Mouse (Mus musculus) MEL (cell line): Measurements from ENCODE around the gene Oprl1. TPM values are rescaled to one million over a fixed set of nuclear protein-coding genes. Genes with fewer than 3 reads are reported as not detected.

Experiments used
- DNase-seq: peaks from one replicate; pipeline ENCODE4 v3.0.0; 2011; ENCODE audit warnings: low read depth, low spot score
- H3K27ac ChIP-seq: 2 replicates; pipeline ENCODE4 v1.5.1; 2012; ENCODE audit warnings: low read depth, mild to moderate bottlenecking, control low read depth, low read length, moderate library complexity; ENCODE audit not compliant: control insufficient read depth
- H3K27me3 ChIP-seq, 2 experiments: fragments of 150-350 bp in 1 of 2; sonication (generic) in 1 of 2; 2 replicates each; pipeline ENCODE4 v1.6.1; 2012; ENCODE audit warnings: low read length in 2 of 2, mild to moderate bottlenecking in 2 of 2, improper control_type of control experiment in 1 of 2, moderate library complexity in 1 of 2; ENCODE audit not compliant: insufficient read depth in 2 of 2, control insufficient read depth in 1 of 2
- H3K36me3 ChIP-seq, 2 experiments: 2 replicates each; pipeline ENCODE4 v1.6.1; 2012 to 2014; ENCODE audit warnings: low read length in 2 of 2, improper control_type of control experiment in 1 of 2, inconsistent platforms in 1 of 2, mild to moderate bottlenecking in 1 of 2; ENCODE audit not compliant: insufficient read depth in 2 of 2, control insufficient read depth in 1 of 2
- H3K4me1 ChIP-seq, 2 experiments: fragments of 150-350 bp in 1 of 2; sonication (generic) in 1 of 2; 2 replicates each; pipeline ENCODE4 v1.6.1; 2012; ENCODE audit warnings: low read length in 2 of 2, improper control_type of control experiment in 1 of 2, mild to moderate bottlenecking in 1 of 2; ENCODE audit not compliant: insufficient read depth in 2 of 2, control insufficient read depth in 1 of 2
- H3K4me3 ChIP-seq, 2 experiments: fragments of 150-350 bp in 1 of 2; sonication (generic) in 1 of 2; 2 replicates each; pipeline ENCODE4 v1.5.1; 2012; ENCODE audit warnings: low read depth in 2 of 2, low read length in 2 of 2, mild to moderate bottlenecking in 2 of 2, moderate library complexity in 2 of 2, control low read depth in 1 of 2, improper control_type of control experiment in 1 of 2; ENCODE audit not compliant: control insufficient read depth in 1 of 2, insufficient read depth in 1 of 2
- H3K79me2 ChIP-seq: 2 replicates; pipeline ENCODE4 v1.6.1; 2012; ENCODE audit warnings: mild to moderate bottlenecking, low read length, moderate library complexity; ENCODE audit not compliant: control insufficient read depth, poor library complexity, insufficient read depth
- H3K9ac ChIP-seq: 2 replicates; pipeline ENCODE4 v1.6.1; 2012; ENCODE audit warnings: low read depth, mild to moderate bottlenecking, control low read depth, low read length, moderate library complexity; ENCODE audit not compliant: control insufficient read depth, poor library complexity, severe bottlenecking
- H3K9me3 ChIP-seq: fragments of 150-350 bp; sonication (generic); replicated peaks from 2 replicates; pipeline ENCODE4 v1.6.1; 2012; ENCODE audit warnings: mild to moderate bottlenecking, low read length, improper control_type of control experiment, moderate library complexity; ENCODE audit not compliant: insufficient read depth
- CHD1 ChIP-seq: IDR thresholded peaks from 2 replicates; pipeline ENCODE4 v1.6.1; 2012; ENCODE audit warnings: low read depth, mild to moderate bottlenecking, inconsistent platforms, low read length, improper control_type of control experiment
- CHD2 ChIP-seq: IDR thresholded peaks from 2 replicates; pipeline ENCODE4 v1.6.1; 2011; ENCODE audit warnings: low read length, improper control_type of control experiment
- EP300 ChIP-seq, 2 experiments: IDR thresholded peaks; 2 replicates each; pipeline ENCODE4 v1.6.1; 2011; ENCODE audit warnings: improper control_type of control experiment in 2 of 2, low read length in 2 of 2, low read depth in 1 of 2, mild to moderate bottlenecking in 1 of 2
- ETS1 ChIP-seq: IDR thresholded peaks from 2 replicates; pipeline ENCODE4 v1.6.1; 2012; ENCODE audit warnings: low read depth, mild to moderate bottlenecking, inconsistent platforms, low read length, improper control_type of control experiment, moderate library complexity
- GABPA ChIP-seq: IDR thresholded peaks from 2 replicates; pipeline ENCODE4 v1.6.1; 2012; ENCODE audit warnings: low read depth, mild to moderate bottlenecking, inconsistent platforms, low read length, improper control_type of control experiment, moderate library complexity
- JUND ChIP-seq: IDR thresholded peaks from 2 replicates; pipeline ENCODE4 v1.6.1; 2011; ENCODE audit warnings: low read depth, mild to moderate bottlenecking, improper control_type of control experiment, low read length
- MEF2A ChIP-seq: IDR thresholded peaks from 2 replicates; pipeline ENCODE4 v1.6.1; 2014; ENCODE audit warnings: low read depth, mild to moderate bottlenecking, inconsistent platforms, low read length, improper control_type of control experiment; ENCODE audit not compliant: poor library complexity, insufficient replicate concordance, severe bottlenecking; ENCODE audit errors: extremely low read depth
- MXI1 ChIP-seq: IDR thresholded peaks from 2 replicates; pipeline ENCODE4 v1.6.1; 2011; ENCODE audit warnings: mild to moderate bottlenecking, low read depth, low read length, improper control_type of control experiment
- MYB ChIP-seq: IDR thresholded peaks from 2 replicates; pipeline ENCODE4 v1.6.1; 2011; ENCODE audit warnings: mild to moderate bottlenecking, low read depth, low read length, improper control_type of control experiment
- MYC ChIP-seq: IDR thresholded peaks from 2 replicates; pipeline ENCODE4 v1.6.1; 2011; ENCODE audit warnings: low read depth, mild to moderate bottlenecking, low read length, improper control_type of control experiment, moderate library complexity
- POLR2A ChIP-seq, 2 experiments: IDR thresholded peaks; 2 replicates each; pipeline ENCODE4 v1.6.1; 2011 to 2012; ENCODE audit warnings: low read length in 2 of 2, mild to moderate bottlenecking in 2 of 2, control low read depth in 1 of 2, improper control_type of control experiment in 1 of 2, low read depth in 1 of 2, moderate library complexity in 1 of 2; ENCODE audit not compliant: control insufficient read depth in 1 of 2, insufficient read depth in 1 of 2, poor library complexity in 1 of 2
- POLR2AphosphoS2 ChIP-seq: IDR thresholded peaks from 2 replicates; pipeline ENCODE4 v1.6.1; 2011; ENCODE audit warnings: low read length, improper control_type of control experiment
- POLR2AphosphoS5 ChIP-seq: IDR thresholded peaks from 2 replicates; pipeline ENCODE4 v1.6.1; 2012; ENCODE audit warnings: low read depth, borderline replicate concordance, mild to moderate bottlenecking, inconsistent platforms, low read length, moderate library complexity, mixed read lengths
- RAD21 ChIP-seq: IDR thresholded peaks from 2 replicates; pipeline ENCODE4 v1.6.1; 2011; ENCODE audit warnings: mild to moderate bottlenecking, low read depth, low read length, improper control_type of control experiment
- RCOR1 ChIP-seq: IDR thresholded peaks from 2 replicates; pipeline ENCODE4 v1.6.1; 2012; ENCODE audit warnings: low read depth, mild to moderate bottlenecking, inconsistent platforms, low read length, improper control_type of control experiment
- SIN3A ChIP-seq: IDR thresholded peaks from 2 replicates; pipeline ENCODE4 v1.6.1; 2012; ENCODE audit warnings: low read length, improper control_type of control experiment, inconsistent platforms
- SMC3 ChIP-seq: IDR thresholded peaks from 2 replicates; pipeline ENCODE4 v1.6.1; 2011; ENCODE audit warnings: low read depth, low read length, improper control_type of control experiment
- TAL1 ChIP-seq: IDR thresholded peaks from 2 replicates; pipeline ENCODE4 v1.6.1; 2012; ENCODE audit warnings: mild to moderate bottlenecking, inconsistent platforms, low read length, moderate library complexity, mixed read lengths
- TBP ChIP-seq: IDR thresholded peaks from 2 replicates; pipeline ENCODE4 v1.8.0; 2011; ENCODE audit warnings: low read depth, low read length, improper control_type of control experiment
- TCF12 ChIP-seq: IDR thresholded peaks from 2 replicates; pipeline ENCODE4 v1.6.1; 2014; ENCODE audit warnings: low read depth, mild to moderate bottlenecking, inconsistent platforms, low read length, improper control_type of control experiment, moderate library complexity
- UBTF ChIP-seq: IDR thresholded peaks from 2 replicates; pipeline ENCODE4 v1.6.1; 2012; ENCODE audit warnings: low read depth, mild to moderate bottlenecking, inconsistent platforms, low read length, improper control_type of control experiment, moderate library complexity, borderline replicate concordance; ENCODE audit not compliant: insufficient read depth
- USF2 ChIP-seq, 2 experiments: IDR thresholded peaks; 2 replicates each; pipeline ENCODE4 v1.6.1; 2011 to 2012; ENCODE audit warnings: improper control_type of control experiment in 2 of 2, low read length in 2 of 2, borderline replicate concordance in 1 of 2, inconsistent platforms in 1 of 2, low read depth in 1 of 2, mild to moderate bottlenecking in 1 of 2; ENCODE audit not compliant: insufficient read depth in 1 of 2
- ZC3H11A ChIP-seq: IDR thresholded peaks from 2 replicates; pipeline ENCODE4 v1.6.1; 2012; ENCODE audit warnings: low read depth, mild to moderate bottlenecking, inconsistent platforms, low read length, improper control_type of control experiment
- ZNF384 ChIP-seq: IDR thresholded peaks from 2 replicates; pipeline ENCODE4 v1.6.1; 2012; ENCODE audit warnings: low read depth, mild to moderate bottlenecking, inconsistent platforms, low read length, improper control_type of control experiment
- polyA plus RNA-seq, 2 experiments: library from polyadenylated mRNA; stranded (reverse) in 1 of 2; unstranded in 1 of 2; fragments of >175 nt in 1 of 2; fragments of >200 nt in 1 of 2; gene quantifications; 2 replicates each; pipeline versions ENCODE4 v1.2.1 to v1.2.4; 2012; ENCODE audit warnings: low replicate concordance in 2 of 2, low read depth in 1 of 2; ENCODE audit not compliant: insufficient read length in 2 of 2, insufficient read depth in 1 of 2, missing spikeins in 1 of 2
- total RNA-seq: library from RNA; depleted of rRNA; stranded (reverse); fragments of 300-350 nt; gene quantifications from 2 replicates; pipeline ENCODE4 v1.2.3, GENCODE M21; 2012

The Oprl1 gene
- total and polyA plus RNA-seq, 3 experiments = 0.04 to 0.25 TPM; not detected in 1

GRCm38 (mm10) chr2:181693339-181694280 lies 21.2 kb upstream of the Oprl1 start, which contains the start of gene Rgs19 (continued):
- TF ChIP-seq MXI1 = peak; percentile 90
- peak; percentile 60 for TF ChIP-seq ETS1
- TF ChIP-seq TCF12 = peak; percentile 43; the same call in 1 of the 2 replicates
- peak; percentile 76 for TF ChIP-seq MYC
- no peak; the same call in 1 of the 2 replicates for TF ChIP-seq TBP

- DNase-seq = peak; percentile 32
- Histone ChIP-seq H3K27me3 (no peaks in the 10 kb centered on the region), H3K9ac (peak overlapping the region; percentile 93), H3K36me3 (peaks cover 0 to 22% of the 10 kb centered on the region in 2 experiments; a peak in 2 of 4 replicates), H3K9me3 (no peaks in the 10 kb centered on the region), H3K27ac (no peak overlapping the region), H3K4me3 (peak overlapping the region in 1 of 2 experiments; percentile 90; a peak in 1 of 4 replicates), H3K79me2 (peaks cover 26% of the 10 kb centered on the region), H3K4me1 (peaks cover 0 to 29% of the 10 kb centered on the region in 2 experiments; a peak in 3 of 4 replicates)
- TF ChIP-seq TAL1 (no peak), POLR2AphosphoS2 (no peak), EP300 (IDR thresholded peaks at IDR 0.05; ENCODE audit: low read depth in 1 of 2, low read length in 2 of 2) (no peak), RCOR1 (no peak), MEF2A (no peak), POLR2AphosphoS5 (no peak), TBP (no peak), ZNF384 (no peak), CHD1 (no peak), CHD2 (no peak), USF2 (IDR thresholded peaks at IDR 0.05; ENCODE audit: borderline replicate concordance in 1 of 2, insufficient read depth in 1 of 2, low read depth in 1 of 2, low read length in 2 of 2) (no peak), UBTF (no peak), SIN3A (no peak), MYB (no peak), POLR2A (IDR thresholded peaks at IDR 0.05; ENCODE audit: control insufficient read depth in 1 of 2, insufficient read depth in 1 of 2, low read depth in 1 of 2, low read length in 2 of 2, poor library complexity in 1 of 2) (no peak), GABPA (no peak), JUND (no peak), RAD21 (no peak), SMC3 (no peak), ZC3H11A (no peak)
Measured at GRCm38 (mm10) chr2:181694581-181694980, 20.2 kb upstream of the Oprl1 start.
